Mouse (Mus musculus) effector memory CD4-positive, alpha-beta T cell, adult 5 months (primary cell): ENCODE data around the gene Hes5. TPM values are rescaled to one million over a fixed set of nuclear protein-coding genes. Genes with fewer than 3 reads are reported as not detected.

Experiments used
- polyA plus RNA-seq: library from polyadenylated mRNA; unstranded; fragments of 100-300 nt; shearing (Covaris generic); gene quantifications from one replicate; pipeline ENCODE4 v1.2.1, GENCODE M21; 2017

The Hes5 gene
- 0.40 TPM for polyA plus RNA-seq

DNA sequence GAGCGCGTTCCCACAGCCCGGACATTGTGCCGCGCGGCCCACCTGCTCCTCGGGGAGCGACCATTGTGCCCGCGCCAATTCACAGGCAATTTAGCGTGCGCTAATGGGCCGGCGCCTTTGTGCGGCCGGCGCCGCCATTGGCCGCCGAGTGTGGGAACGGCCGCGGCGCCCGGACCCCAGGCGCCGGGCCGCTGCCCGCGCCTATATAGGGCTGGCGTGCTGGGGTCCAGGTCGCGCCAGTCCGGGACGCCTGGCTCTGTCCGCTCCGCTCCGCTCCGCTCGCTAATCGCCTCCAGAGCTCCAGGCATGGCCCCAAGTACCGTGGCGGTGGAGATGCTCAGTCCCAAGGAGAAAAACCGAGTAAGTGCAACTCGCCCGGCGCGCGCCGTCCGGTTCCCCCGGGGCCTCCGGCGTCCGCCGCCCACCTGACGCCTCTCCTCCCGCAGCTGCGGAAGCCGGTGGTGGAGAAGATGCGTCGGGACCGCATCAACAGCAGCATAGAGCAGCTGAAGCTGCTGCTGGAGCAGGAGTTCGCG, at the start of gene Hes5:
Gene Hes5 (plus strand): TSS at position 234 of the 536 bp plus-strand sequence.

DNA sequence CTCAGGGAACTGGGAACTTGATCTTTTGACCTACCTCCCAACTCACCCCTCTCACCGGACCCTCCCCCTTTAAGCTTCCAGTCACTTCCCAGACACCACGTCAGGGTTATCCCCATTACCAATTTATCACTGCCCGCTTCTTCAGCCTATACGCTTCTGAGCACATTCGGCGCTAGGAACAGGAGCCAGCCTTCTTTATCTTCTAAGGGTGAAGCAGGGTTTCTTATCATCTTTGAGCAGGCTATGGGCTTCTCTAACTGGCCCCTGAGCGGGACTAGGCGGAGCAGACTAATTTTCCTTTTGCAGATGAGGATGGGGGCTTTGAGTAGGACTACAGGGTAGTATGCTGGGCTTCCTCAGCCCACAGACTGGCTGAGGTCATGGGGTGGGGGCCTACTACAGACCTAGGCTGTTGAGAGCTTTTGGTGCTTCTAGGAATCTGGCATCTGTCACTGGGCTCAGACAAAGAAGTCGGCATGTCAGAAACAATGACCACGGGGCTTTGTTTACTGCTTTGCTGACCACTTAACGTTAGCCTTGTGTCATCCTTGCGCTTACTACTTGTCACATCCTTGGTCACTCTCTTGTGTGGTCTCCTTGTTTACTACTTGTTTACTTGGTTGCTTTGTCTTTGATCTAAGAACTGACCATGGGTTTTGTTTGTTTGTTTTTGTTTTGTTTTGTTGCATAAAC, 32.2 kb upstream of the Hes5 start, which contains the start of gene Tnfrsf14:
Gene Tnfrsf14 (minus strand): TSS at position 169 of the 693 bp plus-strand sequence.

DNA sequence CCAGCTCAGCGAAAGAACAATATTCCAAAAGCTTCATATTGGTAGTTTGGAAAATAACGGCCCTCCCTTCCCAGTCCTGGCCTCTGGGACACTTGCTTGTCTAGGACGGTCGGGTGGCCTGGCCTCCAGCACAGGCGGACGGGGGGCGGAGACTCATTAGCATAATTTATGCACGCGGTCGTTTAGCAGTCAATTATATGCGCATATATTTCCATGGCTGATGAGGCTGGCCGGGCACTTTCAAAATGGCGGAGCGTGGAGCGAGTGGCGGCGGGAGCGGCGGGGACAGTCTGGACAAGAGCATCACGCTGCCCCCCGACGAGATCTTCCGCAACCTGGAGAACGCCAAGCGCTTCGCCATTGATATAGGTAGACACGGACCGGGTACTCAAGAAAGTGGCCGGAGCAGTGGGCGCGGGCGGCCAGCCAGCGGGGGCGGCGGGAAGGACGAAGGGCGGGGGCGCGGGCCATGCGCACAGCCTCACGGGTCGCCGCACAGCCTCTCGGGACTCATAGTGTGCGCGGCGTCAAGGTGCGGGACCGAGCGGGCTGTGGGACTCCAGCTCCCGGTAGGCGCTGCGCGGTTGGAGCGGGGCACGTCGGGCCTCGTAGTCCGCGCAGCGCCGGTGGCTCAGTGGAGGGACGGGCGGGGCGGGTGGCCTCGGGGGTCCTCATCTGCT, 3.3 kb downstream of the Hes5 start, which contains the start of gene Pank4:
Gene Pank4 (plus strand): TSS at position 223 of the 680 bp plus-strand sequence.

Other genes starting within 250 kb of the Hes5 start
- not detected for gene Ttc34, start 123.5 kb upstream of the Hes5 start, polyA plus RNA-seq
- not detected for gene Mmel1, start 91.3 kb upstream of the Hes5 start, polyA plus RNA-seq
- 7.6 TPM for gene Fam213b, start 61.8 kb upstream of the Hes5 start, polyA plus RNA-seq
- gene Tnfrsf14, start 32.4 kb upstream of the Hes5 start, polyA plus RNA-seq, result 8.3 TPM
- gene Pank4, start 3.2 kb downstream of the Hes5 start, polyA plus RNA-seq, result 52.9 TPM
- not detected for gene Plch2, start 95.9 kb downstream of the Hes5 start, polyA plus RNA-seq
- 6.1 TPM for gene Pex10, start 106.1 kb downstream of the Hes5 start, polyA plus RNA-seq
- 125 TPM for gene Rer1, start 125.5 kb downstream of the Hes5 start, polyA plus RNA-seq
- gene Morn1, start 125.7 kb downstream of the Hes5 start, polyA plus RNA-seq, result 3.0 TPM